Mouse (Mus musculus): ENCODE measurements around the gene Cchcr1.
"Not testable (repeated sequence)": the region's sequence is repeated elsewhere in the genome, so short reads cannot be mapped to it uniquely, and the experiment has no call there.

Cchcr1 gene

DNA sequence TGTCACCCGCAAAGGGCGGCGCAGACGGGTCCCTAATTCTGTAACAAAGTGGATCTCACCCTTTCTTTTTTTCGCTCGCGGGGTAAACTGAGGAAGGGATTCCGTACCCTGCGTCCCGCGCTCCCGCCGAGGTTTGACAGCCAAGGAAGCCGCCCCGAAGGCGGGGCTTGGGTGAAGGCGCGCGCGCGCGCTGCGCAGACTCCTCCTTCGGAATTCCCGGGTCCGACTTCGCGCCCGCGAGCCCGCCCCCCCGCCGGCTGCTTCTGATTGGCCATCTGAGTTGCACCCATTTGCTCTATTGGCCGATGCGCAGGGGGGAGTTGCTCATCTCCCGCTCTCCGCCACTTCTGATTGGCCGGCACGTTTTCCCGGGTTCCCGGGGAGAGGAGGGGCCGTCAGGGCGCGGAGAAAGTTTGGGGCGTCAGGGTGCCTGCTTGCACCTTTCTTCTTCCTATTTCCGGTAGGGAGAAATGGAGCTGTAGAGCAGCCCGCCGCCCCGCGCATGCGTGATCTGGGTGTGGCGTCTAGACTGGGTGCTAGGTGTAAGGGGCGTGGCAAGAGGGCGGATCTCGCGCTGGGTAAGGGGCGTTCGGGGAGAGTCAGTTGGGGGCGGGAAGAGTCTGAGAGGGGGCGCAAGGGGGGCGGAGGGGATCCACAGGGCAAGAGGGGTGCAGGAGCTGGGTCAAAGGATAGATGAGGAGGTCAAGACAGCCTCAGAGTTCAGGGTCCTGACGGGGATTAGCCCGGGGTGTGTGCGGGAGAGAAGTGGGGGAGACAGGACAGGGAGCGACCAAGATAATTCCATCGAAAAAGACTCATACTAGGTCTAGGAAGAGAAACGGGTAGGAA is at the start of gene Cchcr1, which contains the start of gene Tcf19:
Gene Cchcr1, plus strand, starts transcription at position 449 of the 849 bp plus-strand sequence.
Gene Tcf19, minus strand, starts transcription at position 173 of the 849 bp plus-strand sequence.
- peak; percentile 98 for DNase-seq

GRCm38 (mm10) chr17:35468936-35469335 is 48.0 kb upstream of the Cchcr1 start:
- DNase-seq: not testable (repeated sequence)

GRCm38 (mm10) chr17:35469842-35470751 is 46.8 kb upstream of the Cchcr1 start, which contains the start of gene H2-Q10:
H2-Q10 (plus strand) TSS chr17:35470089.
- DNase-seq: peak; percentile 25

- peak; percentile 80 for DNase-seq
These were observed 32.8 kb upstream of the Cchcr1 start for GRCm38 (mm10) chr17:35484066-35484465.

DNA sequence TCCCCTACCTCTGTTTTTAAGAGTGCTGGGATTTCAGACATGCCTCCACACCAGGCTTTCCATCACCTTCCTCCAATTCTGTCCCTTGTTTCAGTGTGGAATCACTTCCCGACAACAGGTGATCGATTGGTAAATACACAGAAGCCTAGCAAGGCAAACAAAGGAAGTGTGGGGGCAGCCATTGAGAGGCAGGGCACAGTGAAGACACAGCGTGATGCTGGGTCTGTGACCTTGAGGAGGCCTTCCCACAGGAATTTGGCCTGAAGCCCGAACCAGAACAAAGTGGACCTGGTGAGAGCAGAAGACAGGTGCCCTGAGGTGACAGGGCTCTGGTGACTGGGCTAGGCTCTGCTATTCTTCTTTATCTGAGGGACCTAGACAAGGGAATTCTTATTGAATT is 31.2 kb upstream of the Cchcr1 start:
- no peak for DNase-seq

- DNase-seq: no peak
These were observed 30.2 kb upstream of the Cchcr1 start for GRCm38 (mm10) chr17:35486726-35487125.

DNA sequence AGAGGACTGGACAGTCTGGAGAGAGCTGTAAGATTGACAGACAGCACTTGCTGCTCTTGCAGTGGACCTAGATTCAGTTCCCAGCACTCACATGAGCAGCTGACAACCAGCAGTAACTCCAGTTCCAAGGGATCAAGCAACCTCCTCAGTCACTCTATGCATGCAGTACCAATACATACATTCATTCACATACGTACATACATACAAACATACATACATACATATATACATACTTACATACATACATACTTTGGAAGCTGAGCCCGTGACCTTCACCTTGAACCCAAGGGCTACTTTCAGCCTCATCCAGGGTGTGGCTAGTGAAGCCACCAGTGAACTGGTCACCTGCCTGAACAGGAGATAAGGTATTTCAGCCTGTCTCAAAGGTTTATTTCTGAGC is 28.9 kb upstream of the Cchcr1 start:
- no peak for DNase-seq

GRCm38 (mm10) chr17:35490320-35490719 is 26.6 kb upstream of the Cchcr1 start:
- no peak for DNase-seq

DNA sequence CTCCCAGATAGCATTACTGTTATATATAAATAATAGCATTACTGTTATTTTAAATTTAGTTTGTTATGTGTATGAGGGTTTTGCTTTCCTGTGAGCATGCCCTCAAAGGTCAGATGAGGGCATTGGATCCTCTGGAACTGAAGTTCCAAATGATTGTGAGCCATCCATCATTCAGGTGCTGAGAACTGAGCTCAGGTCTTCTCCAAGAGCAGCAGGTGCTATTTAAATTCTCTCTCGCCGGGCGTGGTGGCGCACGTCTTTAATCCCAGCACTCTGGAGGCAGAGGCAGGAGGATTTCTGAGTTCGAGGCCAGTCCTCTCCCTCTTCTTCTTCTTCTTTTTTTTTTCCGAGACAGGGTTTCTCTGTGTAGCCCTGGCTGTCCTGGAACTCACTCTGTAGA is 19.8 kb upstream of the Cchcr1 start:
- no peak for DNase-seq

- no peak for DNase-seq
These were observed 14.7 kb upstream of the Cchcr1 start for GRCm38 (mm10) chr17:35502226-35502625.

DNA sequence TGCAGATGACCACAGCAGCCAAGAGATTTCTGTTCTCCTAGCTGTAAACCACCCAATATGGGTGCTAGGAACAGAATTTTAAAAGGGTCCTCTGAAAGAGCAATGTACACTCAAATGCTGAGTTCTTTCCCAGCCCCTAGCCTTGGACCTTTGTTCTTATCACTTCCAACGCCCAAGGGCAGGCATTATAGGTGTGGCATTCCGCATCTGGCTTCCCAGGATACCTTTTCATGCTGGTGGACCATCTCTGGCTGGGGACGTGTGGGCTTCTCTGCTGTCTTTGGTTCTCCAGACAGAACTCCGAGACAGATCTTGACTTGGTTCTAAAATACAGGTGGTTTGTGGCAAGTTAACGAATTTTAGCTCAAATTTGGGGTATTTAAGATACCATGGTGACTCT is 14.1 kb upstream of the Cchcr1 start:
- DNase-seq: no peak

DNA sequence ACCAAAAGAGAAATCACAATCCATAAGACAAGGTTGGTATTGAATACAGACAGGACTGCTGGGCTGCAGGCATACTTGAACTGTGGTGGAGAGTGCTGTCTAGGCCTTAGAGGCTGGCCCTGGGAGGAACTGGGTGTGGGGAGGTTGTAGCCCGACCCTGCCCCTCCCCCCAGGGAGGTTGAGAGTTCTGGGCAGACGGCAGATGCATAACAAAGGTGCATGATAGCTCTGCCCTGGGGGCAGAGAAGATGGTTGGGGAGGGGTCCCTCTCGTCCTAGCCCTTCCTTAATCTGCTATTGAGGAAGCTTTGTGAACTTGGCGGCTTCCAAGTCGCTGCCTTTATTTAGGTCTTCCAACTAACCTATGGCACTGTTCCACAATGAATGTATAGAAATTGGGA is 13.1 kb upstream of the Cchcr1 start:
- DNase-seq: no peak

DNA sequence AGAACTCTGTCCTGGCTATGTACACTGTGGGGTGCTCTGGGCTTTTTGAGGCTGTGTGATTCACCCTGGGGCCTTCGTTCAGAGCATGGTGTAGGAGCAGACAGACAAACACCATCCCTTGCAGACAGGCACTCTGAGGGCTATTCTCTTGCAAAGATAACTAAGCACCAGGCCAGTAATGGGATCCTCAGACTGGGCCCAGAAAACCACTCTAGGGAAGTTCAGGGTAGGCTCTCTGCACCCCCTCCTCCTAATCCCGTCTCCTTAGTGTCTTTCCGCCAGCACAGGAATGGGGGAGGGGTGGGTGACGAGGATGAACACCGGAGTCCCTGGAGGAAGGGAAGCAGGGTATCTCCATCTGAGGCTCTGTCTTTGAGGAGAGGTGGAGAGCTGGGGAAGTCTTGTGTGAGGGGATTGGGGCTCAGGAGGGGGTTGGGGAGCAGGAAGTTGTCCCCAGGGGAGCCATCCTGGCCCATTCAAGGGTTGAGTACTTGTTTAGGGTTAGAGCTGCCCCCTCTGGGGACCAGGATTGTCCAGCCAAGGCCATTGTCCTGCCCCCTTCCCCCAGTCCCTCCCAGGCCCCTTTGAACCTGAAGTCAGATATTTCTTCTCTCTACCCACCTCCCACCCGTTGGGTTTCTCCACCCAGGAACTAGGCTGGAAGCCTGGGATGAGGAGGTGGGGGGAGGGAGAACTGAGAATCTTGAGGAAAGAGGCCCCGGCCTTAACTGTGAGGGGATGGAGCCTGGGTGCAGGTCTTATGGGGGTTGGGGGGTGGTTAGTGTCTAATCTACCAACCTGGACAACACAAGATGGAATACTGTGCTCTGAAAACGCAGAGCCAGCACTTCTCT is 12.0 kb upstream of the Cchcr1 start:
- no peak for DNase-seq

DNA sequence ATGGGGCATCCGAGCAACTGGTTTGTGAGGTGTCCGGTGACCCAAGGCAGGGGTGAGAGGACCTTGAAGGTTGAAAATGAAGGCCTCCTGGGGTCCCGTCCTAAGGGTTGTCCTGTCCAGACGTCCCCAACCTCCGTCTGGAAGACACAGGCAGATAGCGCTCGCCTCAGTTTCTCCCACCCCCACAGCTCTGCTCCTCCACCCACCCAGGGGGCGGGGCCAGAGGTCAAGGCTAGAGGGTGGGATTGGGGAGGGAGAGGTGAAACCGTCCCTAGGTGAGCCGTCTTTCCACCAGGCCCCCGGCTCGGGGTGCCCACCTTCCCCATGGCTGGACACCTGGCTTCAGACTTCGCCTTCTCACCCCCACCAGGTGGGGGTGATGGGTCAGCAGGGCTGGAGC is 11.1 kb upstream of the Cchcr1 start, which contains the start of gene Pou5f1:
Gene Pou5f1, plus strand, starts transcription at position 243 of the 400 bp plus-strand sequence.
- DNase-seq: no peak

DNA sequence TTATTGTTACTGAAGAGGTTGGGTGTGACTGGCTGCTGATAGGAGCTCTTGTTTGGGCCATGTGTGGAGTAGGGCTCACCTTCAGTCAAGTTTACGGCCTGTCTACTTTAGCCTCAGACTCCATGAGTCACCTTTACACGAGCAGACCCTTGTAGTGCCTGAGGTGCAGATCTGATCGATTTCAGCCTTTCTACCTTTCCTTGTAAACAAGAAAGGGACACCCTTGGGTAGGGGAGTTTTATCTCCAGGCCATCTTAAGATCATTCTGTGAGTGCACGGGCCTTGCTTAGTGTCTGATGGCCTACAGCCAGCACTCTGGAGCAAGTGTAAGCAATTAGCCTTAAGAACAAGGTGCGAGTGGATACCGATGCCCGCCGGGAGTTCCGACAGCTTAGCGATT is 10.0 kb upstream of the Cchcr1 start:
- DNase-seq: no peak

- DNase-seq: no peak
These were observed 9.2 kb upstream of the Cchcr1 start for GRCm38 (mm10) chr17:35507556-35508260.

DNA sequence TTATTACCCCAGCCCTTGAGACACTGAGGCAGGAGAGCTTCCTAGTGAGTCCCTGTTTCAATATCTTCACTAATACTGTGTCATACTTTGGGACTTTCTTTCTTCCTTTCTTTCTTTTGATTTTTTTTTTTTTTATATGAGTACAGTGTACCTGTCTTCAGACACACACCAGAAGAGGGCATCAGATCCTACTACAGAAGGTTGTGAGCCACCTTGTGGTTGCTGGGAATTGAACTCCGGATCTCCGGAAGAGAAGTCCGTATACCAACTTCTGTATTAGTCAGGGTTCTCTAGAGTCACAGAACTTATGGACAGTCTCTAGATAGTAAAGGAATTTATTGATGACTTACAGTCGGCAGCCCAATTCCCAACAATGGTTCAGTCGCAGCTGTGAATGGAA is 8.6 kb upstream of the Cchcr1 start:
- DNase-seq: not testable (repeated sequence)

- DNase-seq: peak; percentile 83
These were observed 7.6 kb upstream of the Cchcr1 start for GRCm38 (mm10) chr17:35509284-35509683.

DNA sequence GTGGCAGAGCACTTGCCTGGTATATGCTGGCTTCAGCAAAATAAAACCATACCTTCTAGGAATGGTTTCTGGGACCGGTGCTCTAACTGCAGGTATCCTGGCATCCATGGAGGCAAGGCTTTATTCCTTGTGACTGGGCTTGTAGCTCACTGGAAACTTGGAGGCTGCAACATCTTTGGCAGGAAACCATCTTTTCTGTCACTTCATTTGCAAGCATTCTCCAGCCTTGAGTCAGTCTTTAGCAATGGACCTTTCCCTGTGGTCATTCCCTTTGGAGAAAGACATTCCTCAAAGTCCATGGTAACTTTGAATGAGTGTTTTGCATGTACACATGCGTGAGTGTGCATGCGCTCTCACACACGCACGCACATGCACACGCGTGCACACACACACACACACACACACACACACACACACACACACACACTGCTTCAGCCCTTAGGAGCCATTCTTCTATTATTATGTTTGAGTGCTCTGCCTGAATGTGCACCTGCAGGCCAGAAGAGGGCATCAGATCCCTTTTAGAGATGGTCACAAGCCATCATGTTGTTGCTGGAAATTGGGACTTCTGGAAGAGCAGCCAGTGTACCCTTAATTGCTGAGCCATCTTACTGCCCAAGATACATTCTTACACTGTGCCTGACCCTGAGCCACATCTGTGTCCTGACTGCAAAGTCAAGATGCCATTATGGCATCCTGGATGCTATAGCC is 3.8 kb upstream of the Cchcr1 start:
- no peak for DNase-seq

- DNase-seq: peak; percentile 93
These were observed 3.0 kb upstream of the Cchcr1 start for GRCm38 (mm10) chr17:35513886-35514285.

- DNase-seq: no peak
These were observed 2.1 kb upstream of the Cchcr1 start for GRCm38 (mm10) chr17:35514756-35515155.

Data from thymus, postnatal 4 days (tissue).